Mouse (Mus musculus) kidney, adult 2 months (tissue): ENCODE results near the gene Sctr.

Experiments
- CTCF ChIP-seq: fragments of 200-500 bp; conservative IDR thresholded peaks from 2 replicates; pipeline ENCODE4 v1.5.1; 2011; ENCODE audit warnings: low read depth, mild to moderate bottlenecking, control low read depth, low read length, moderate library complexity, mixed read lengths; ENCODE audit not compliant: insufficient read depth, insufficient read length
- POLR2A ChIP-seq: fragments of 200-500 bp; IDR thresholded peaks from one replicate; pipeline ENCODE4 v1.6.1; 2011; ENCODE audit warnings: low read depth, low read length, control low read depth

DNA sequence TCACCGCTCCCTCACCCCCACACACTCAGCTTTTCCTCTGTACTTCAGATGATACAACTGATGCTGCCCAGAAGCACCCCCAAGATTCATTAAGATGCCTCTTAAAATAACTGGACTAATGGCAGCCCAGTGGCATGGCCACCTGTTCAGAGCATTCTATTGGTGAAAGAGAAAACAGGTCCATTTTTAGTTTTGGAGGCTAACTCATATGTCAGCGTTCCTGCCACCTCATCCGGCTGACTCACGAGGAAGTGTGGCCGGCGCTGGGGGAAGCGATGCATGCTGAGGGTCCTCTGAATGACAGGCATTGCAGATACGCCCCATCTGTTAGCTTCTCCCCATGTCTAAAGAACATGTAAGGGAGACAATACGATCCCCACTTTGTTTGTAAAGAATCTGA lies 31.9 kb downstream of the Sctr start:
- TF ChIP-seq POLR2A, result no peak
- no peak for TF ChIP-seq CTCF
